Mouse (Mus musculus) liver (tissue): ENCODE measurements around the gene Abcc1.

ENCODE experiments used
- DNase-seq: peaks from one replicate; pipeline ENCODE4 v3.0.0-alpha.2; 2020; ENCODE audit warnings: mixed read lengths

The Abcc1 gene

DNA sequence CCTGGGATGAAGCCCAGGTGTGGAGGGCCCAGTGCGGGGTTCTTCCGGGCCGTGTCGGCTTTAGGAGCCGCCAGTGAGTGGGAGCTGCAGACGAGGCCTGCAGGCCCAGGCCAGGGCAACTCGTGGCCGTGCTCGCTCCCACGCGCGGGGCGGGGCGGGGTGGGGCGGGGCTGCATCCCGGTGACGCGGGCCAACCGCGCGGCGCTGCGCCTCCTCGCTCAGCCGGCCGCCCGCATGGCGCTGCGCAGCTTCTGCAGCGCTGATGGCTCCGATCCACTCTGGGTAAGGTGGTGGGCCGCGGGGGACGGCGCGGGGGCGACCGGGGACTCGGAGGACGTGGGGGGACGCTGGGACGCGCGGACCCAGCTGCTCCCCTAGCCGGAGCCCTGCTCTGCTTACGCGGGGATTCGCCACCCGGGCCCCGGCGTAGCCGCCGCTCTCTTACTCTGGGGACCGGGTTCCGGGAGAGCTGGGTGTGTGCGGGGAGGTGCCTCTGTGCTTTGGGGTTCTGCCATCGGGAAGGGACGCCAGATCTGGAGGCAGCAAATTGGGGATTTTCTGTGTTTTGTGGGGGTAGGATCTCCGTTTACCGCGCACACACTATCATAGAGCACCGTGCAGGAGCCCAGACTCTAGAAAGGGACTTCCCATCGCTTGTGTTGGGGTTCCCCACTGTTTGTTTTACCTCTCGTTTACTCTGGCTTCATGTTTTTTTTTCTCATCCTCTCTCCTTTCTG, at the start of gene Abcc1:
Gene Abcc1 (plus strand): TSS at position 197 of the 737 bp plus-strand sequence.
- peak; percentile 82 for DNase-seq

GRCm38 (mm10) chr16:14312914-14313313, 48.4 kb upstream of the Abcc1 start:
- no peak for DNase-seq

DNA sequence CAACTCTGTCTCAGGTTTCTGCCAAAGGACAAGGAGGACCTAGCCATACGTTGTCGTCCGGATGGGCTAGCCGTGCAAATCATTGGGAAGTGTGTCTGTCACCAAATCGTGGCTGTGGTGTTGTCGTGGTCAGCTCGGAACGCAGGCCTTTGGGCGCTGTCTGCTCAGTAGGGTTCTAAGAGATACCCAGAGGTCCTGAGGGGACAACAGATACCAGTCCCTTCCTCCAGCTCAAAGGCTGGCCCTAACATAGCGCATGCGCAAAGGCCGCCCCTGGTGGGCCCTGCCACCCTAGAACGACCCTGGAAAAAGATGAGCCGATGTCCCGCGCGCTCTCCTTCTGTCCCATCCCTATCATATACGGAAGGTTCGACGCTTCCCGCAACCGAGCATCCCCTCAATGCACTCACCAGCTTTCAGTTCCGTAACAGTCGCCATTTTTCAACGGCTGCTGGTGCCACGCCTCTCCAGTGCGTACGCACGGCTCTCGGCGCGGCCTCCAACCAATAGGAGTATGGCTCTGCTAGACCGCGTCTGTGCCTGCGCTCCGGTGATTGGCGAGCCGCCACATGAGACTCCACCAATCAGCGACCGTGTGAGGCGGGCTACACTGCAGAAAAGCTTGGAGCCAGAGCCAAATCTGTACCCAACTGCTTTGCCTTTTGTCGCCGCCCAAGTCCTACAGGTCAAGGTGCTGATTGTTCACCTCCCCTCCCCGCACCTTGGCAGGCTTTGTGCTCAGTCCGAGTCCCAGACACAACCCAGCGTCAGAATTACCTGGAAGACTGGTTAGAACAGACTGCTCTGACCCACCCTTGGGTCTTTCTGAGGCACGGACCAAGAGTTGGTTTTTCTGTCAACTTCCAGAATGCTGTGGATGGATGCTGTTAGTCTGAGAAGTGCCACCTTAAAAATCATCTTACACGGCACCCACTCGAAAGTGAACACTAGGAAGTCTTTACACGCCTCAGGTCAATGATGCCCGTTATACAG, 44.2 kb upstream of the Abcc1 start, which contains the start of gene Fopnl:
Gene Fopnl (minus strand): TSS at position 522 of the 993 bp plus-strand sequence.
- peak; percentile 97 for DNase-seq

GRCm38 (mm10) chr16:14319681-14320080, 41.7 kb upstream of the Abcc1 start:
- no peak for DNase-seq

- DNase-seq, result no peak
These were observed 40.9 kb upstream of the Abcc1 start for GRCm38 (mm10) chr16:14320494-14320893.

DNA sequence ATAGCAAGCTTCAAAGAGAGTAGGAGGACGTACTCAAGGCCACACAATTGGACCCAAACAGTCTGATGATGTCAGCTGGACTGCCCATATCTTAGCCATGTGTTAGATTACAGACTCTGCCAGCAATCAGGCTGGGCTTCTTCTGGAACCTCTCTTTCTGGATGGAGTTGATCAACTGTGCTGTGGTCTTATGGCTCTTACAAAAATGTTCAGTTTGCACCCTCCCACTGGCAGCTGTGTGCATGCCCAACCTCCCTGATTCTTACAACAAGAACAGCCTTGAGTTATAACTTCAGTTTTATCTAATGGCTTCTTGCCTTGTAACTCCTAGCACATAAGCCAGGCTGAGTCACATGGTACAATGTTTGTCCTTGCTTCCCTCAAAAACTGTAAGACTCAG, 33.2 kb upstream of the Abcc1 start:
- DNase-seq, result no peak

- DNase-seq, result no peak
These were observed 16.4 kb upstream of the Abcc1 start for GRCm38 (mm10) chr16:14344967-14345366.

DNA sequence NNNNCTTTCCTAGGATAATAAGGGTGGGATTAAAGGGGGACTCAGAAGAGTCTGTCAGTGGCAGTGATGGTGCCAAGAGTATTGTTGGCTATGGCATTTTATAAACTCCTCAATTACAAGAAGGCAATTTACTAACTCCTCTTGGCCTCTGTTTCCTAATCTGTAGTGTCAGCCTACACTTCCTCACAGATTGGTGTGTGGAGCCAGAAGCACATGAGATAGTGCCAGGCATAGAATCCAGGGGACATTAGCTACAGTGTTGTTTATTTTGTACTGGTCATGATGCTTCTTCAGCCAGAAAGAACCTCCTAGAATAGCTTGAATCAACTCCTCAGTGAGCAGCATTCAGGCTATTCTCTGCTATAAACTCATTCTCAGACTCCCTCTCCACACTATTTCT, 9.8 kb upstream of the Abcc1 start:
- DNase-seq, result no peak

- no peak for DNase-seq
These were observed 9.1 kb upstream of the Abcc1 start for GRCm38 (mm10) chr16:14352234-14352633.

GRCm38 (mm10) chr16:14352663-14353062, 8.7 kb upstream of the Abcc1 start:
- no peak for DNase-seq

GRCm38 (mm10) chr16:14357859-14358258, 3.5 kb upstream of the Abcc1 start:
- DNase-seq, result no peak

- DNase-seq, result no peak
These were observed 2.8 kb upstream of the Abcc1 start for GRCm38 (mm10) chr16:14358531-14358930.

- no peak for DNase-seq
These were observed 427 bp upstream of the Abcc1 start for GRCm38 (mm10) chr16:14360931-14361330.

- no peak for DNase-seq
These were observed 902 bp downstream of the Abcc1 start for GRCm38 (mm10) chr16:14362099-14362820.

DNA sequence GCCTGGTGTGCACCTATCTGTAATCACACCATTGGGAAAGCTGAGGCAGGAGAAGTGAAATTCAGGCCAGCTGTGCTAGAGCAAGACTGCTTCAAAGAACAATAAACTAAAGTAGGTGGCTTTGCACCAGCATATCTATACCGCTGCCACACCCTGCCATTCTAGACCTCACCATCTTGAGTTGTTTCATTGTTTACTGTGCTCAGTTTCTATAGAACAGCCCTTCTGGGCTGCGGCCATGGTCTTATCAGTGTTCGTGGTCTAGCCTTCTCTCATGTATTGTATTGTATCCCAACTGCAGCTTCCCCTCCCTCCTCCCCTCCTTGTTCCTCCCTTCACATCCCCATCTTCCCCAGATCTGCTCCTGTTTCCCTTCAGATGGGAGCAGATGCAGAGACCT, 2.1 kb downstream of the Abcc1 start:
- no peak for DNase-seq

DNA sequence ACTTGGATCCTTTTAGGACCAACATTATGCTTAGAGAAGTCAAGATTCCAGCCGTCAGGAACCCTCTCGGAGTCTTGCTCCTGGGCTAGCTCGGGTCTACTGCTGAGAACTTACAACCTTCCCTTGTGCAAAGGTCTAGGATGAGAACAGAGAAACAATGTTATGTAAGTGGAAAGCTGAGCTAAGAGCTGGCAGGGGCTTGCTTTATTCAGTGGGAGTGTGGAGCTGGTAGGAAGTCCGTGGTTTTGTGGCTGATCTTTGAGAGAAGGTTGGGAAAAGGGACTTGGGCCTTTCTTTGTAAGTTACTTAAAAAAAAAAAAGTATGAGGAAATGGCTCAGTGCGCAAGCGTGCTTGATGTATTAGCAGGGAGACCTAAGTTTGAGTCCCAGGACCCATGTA, 2.7 kb downstream of the Abcc1 start:
- DNase-seq, result no peak

DNA sequence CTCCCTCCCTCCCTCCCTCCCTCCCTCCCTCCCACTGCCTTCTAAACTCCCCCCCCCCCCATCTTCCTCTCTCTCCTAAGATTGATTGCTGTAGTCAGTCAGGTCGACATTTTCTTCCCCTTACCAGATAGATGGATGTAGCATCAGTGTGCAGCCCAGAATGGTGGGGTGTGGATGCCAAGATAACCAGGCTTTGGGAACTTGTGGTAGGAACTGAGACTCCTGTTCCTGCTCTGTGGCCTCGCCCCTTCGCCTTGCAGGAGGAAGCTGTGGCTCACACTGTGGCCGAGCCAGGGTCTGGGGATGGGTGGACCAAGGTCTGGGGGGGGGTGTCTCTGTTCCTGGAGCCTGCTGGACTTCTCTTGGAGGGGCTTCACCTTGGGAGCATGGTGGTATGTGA, 4.1 kb downstream of the Abcc1 start:
- DNase-seq, result peak; percentile 44

DNA sequence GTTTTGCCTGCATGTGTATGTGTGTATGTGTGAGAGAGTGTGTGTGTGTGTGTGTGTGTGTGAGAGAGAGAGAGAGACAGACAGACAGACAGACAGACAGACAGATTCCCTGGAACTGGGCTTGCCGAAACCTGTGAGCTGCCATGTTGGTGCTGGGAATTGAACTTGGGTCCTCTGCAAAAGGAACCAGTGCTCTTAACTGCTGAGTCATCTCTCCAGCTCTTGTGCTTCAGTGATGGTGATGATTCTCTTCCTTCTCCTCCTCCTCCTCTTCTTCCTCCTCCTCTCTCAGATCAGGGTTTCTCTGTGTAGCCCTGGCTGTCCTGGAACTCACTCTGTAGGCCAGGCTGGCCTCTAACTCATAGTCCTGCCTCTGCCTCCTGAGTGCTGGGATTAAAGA, 4.7 kb downstream of the Abcc1 start:
- DNase-seq, result no peak

DNA sequence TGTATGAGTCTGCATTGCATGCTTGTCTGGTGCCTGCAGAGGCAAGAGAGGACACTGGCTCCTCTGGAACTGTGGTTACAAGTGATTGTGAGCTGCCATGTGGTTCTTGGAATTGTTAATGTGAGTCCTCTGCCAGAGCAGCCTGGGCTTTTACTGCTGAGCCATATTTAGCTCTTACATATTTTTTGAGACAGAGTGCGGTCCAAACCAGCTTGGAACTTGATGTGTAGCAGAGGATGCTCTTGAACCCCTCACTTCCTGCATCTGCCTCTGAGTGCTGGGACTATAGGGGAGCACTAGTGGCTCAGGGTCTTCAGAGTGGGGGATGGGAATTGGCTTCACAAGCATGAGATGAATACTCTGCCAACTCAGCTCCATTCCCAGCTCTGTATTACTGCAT, 10.0 kb downstream of the Abcc1 start:
- no peak for DNase-seq

- no peak for DNase-seq
These were observed 11.0 kb downstream of the Abcc1 start for GRCm38 (mm10) chr16:14372382-14372781.

DNA sequence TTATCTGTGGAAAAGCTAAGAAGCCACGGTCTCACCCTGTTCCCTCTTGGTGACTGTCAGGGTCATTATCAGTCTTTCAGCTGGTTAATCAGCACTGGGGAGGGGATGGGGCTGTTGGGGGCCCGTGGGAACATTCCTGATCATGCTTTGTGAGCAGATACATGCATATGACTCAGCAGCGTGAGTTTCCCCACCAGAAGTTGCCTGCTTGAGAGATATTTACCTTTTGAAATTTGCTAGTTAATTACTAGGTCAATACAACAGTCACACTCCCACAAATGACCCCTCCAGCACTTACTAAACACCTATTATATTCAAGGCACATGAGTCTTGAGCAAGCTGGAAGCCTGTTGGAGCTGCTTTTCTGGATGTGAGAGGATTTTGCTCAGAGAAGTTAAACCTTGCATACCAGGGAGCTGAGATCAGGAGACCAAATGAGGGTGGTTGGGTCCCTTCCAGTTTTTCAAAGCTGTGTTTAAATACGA, 11.5 kb downstream of the Abcc1 start:
- peak; percentile 67 for DNase-seq

- DNase-seq, result no peak
These were observed 14.6 kb downstream of the Abcc1 start for GRCm38 (mm10) chr16:14375942-14376341.

DNA sequence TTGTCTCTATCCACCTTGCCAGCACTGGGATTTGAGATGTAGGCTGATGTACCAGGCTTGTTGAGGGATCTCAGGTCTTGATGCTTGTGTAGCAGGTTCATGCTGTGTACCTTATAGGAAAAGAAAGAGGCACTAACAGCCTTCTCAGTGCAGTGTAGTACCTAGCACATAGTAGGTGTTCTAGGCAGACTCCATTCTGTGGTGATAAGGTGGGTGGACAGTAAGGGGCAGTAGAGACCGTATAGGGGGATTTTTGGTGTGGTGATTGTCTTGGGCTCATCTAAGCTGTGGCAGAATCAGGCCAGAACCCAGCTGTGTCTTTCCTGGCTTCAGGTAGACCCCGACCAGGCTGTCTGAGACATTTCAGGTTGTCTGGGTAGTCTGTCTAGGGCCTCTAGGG, 15.0 kb downstream of the Abcc1 start:
- no peak for DNase-seq
